Mouse (Mus musculus): ENCODE results near the gene Rasa4. TPM values are rescaled to one million over a fixed set of nuclear protein-coding genes. Genes with fewer than 3 reads are reported as not detected.
"Not testable (repeated sequence)": the region's sequence is repeated elsewhere in the genome, so short reads cannot be mapped to it uniquely, and the experiment has no call there.

The Rasa4 gene
- polyA plus RNA-seq, 1 experiment from 2014 or later, result 4.1 TPM

- no peaks in the 10 kb centered on the region for H3K27me3 ChIP-seq
- no peak overlapping the region for H3K9ac ChIP-seq
- H3K4me2 ChIP-seq, result no peak overlapping the region
- H3K9me3 ChIP-seq, result no peaks in the 10 kb centered on the region
- H3K4me1 ChIP-seq, result no peaks in the 10 kb centered on the region
- no peak overlapping the region for H3K27ac ChIP-seq
- no peaks in the 10 kb centered on the region for H3K36me3 ChIP-seq
- 60% methylated on average over 8 of the region's 8 CpGs for WGBS
- no peak for ATAC-seq (ENCODE audit: borderline replicate concordance, extremely low read depth, low FRiP score, low TSS enrichment)
- no peak overlapping the region for H3K4me3 ChIP-seq
Measured at GRCm38 (mm10) chr5:136094249-136095010, 10.7 kb downstream of the Rasa4 start.

- WGBS, result 61% methylated on average over 7 of the region's 7 CpGs
- no peak overlapping the region for H3K27ac ChIP-seq
- no peak overlapping the region for H3K4me2 ChIP-seq
- ATAC-seq (ENCODE audit: borderline replicate concordance, extremely low read depth, low FRiP score, low TSS enrichment), result no peak
- H3K36me3 ChIP-seq, result no peaks in the 10 kb centered on the region
- H3K4me3 ChIP-seq, result no peak overlapping the region
- no peaks in the 10 kb centered on the region for H3K4me1 ChIP-seq
- H3K27me3 ChIP-seq, result no peaks in the 10 kb centered on the region
- no peak overlapping the region for H3K9ac ChIP-seq
- no peaks in the 10 kb centered on the region for H3K9me3 ChIP-seq
Measured at GRCm38 (mm10) chr5:136095089-136095488, 11.4 kb downstream of the Rasa4 start.

GRCm38 (mm10) chr5:136098536-136098935, 14.8 kb downstream of the Rasa4 start:
- Histone ChIP-seq H3K4me3 (no peak overlapping the region), H3K9ac (no peak overlapping the region), H3K9me3 (no peaks in the 10 kb centered on the region), H3K4me2 (no peak overlapping the region), H3K4me1 (peaks cover 9% of the 10 kb centered on the region), H3K36me3 (no peaks in the 10 kb centered on the region), H3K27me3 (no peaks in the 10 kb centered on the region; the same call in 1 of the 2 replicates), H3K27ac (no peak overlapping the region)
- ATAC-seq (ENCODE audit: borderline replicate concordance, extremely low read depth, low FRiP score, low TSS enrichment), result no peak
- 67% methylated on average over 10 of the region's 10 CpGs for WGBS

GRCm38 (mm10) chr5:136102099-136102820, 18.5 kb downstream of the Rasa4 start:
- Histone ChIP-seq H3K4me3 (peak overlapping the region; percentile 31), H3K36me3 (no peaks in the 10 kb centered on the region), H3K4me2 (peak overlapping the region; percentile 73), H3K9ac (peak overlapping the region; percentile 31; the same call in 1 of the 2 replicates), H3K9me3 (no peaks in the 10 kb centered on the region), H3K27ac (no peak overlapping the region), H3K27me3 (no peaks in the 10 kb centered on the region; the same call in 1 of the 2 replicates), H3K4me1 (peaks cover 9% of the 10 kb centered on the region)
- ATAC-seq (ENCODE audit: borderline replicate concordance, extremely low read depth, low FRiP score, low TSS enrichment), result peak; percentile 78; the same call in 1 of the 2 replicates
- 6% methylated on average over 41 of the region's 41 CpGs for WGBS

GRCm38 (mm10) chr5:136104511-136104910, 20.8 kb downstream of the Rasa4 start:
- H3K27ac ChIP-seq, result no peak overlapping the region
- no peaks in the 10 kb centered on the region for H3K36me3 ChIP-seq
- H3K9ac ChIP-seq, result no peak overlapping the region
- no peaks in the 10 kb centered on the region for H3K9me3 ChIP-seq
- peaks cover 9% of the 10 kb centered on the region for H3K4me1 ChIP-seq
- no peak overlapping the region for H3K4me2 ChIP-seq
- H3K4me3 ChIP-seq, result no peak overlapping the region
- no peak for ATAC-seq (ENCODE audit: borderline replicate concordance, extremely low read depth, low FRiP score, low TSS enrichment)
- no peaks in the 10 kb centered on the region; the same call in 1 of the 2 replicates for H3K27me3 ChIP-seq
- 86% methylated on average over 5 of the region's 5 CpGs for WGBS

GRCm38 (mm10) chr5:136108486-136108885, 24.8 kb downstream of the Rasa4 start:
- Histone ChIP-seq H3K9ac (no peak overlapping the region), H3K4me2 (no peak overlapping the region), H3K27ac (no peak overlapping the region), H3K27me3 (no peaks in the 10 kb centered on the region), H3K4me3 (no peak overlapping the region), H3K9me3 (no peaks in the 10 kb centered on the region), H3K36me3 (no peaks in the 10 kb centered on the region), H3K4me1 (no peaks in the 10 kb centered on the region)
- no peak for ATAC-seq (ENCODE audit: borderline replicate concordance, extremely low read depth, low FRiP score, low TSS enrichment)
- WGBS, result 38% methylated on average over 2 of the region's 2 CpGs

GRCm38 (mm10) chr5:136109042-136109441, 25.3 kb downstream of the Rasa4 start:
- 63% methylated on average over 3 of the region's 3 CpGs for WGBS
- H3K27ac ChIP-seq, result no peak overlapping the region
- H3K27me3 ChIP-seq, result no peaks in the 10 kb centered on the region
- H3K9ac ChIP-seq, result no peak overlapping the region
- H3K4me1 ChIP-seq, result no peaks in the 10 kb centered on the region
- H3K36me3 ChIP-seq, result no peaks in the 10 kb centered on the region
- H3K4me3 ChIP-seq, result no peak overlapping the region
- H3K4me2 ChIP-seq, result no peak overlapping the region
- no peak for ATAC-seq (ENCODE audit: borderline replicate concordance, extremely low read depth, low FRiP score, low TSS enrichment)
- H3K9me3 ChIP-seq, result no peaks in the 10 kb centered on the region

- not testable (repeated sequence) for H3K27ac ChIP-seq; H3K4me2 ChIP-seq; H3K9ac ChIP-seq; H3K9me3 ChIP-seq; H3K27me3 ChIP-seq; ATAC-seq (ENCODE audit: borderline replicate concordance, extremely low read depth, low FRiP score, low TSS enrichment); H3K36me3 ChIP-seq; H3K4me3 ChIP-seq
- H3K4me1 ChIP-seq, result peaks cover 18% of the 10 kb centered on the region
- WGBS, result 47% methylated on average over 4 of the region's 4 CpGs
Measured at GRCm38 (mm10) chr5:136113546-136113945, 29.8 kb downstream of the Rasa4 start.

- H3K27ac ChIP-seq, result no peak within 1 kb of the TSS
- H3K4me1 ChIP-seq, result peaks cover 18% of the 10 kb centered on the region
- 3% methylated on average over 42 of the region's 42 CpGs for WGBS
- peaks cover 17% of the 10 kb centered on the region for H3K36me3 ChIP-seq
- peak within 1 kb of the TSS; percentile 89 for H3K9ac ChIP-seq
- peak within 1 kb of the TSS; percentile 67 for H3K4me2 ChIP-seq
- ATAC-seq (ENCODE audit: borderline replicate concordance, extremely low read depth, low FRiP score, low TSS enrichment), result peak; percentile 96
- peak within 1 kb of the TSS; percentile 86 for H3K4me3 ChIP-seq
- no peaks in the 10 kb centered on the region for H3K9me3 ChIP-seq
- no peaks in the 10 kb centered on the region for H3K27me3 ChIP-seq
Measured at GRCm38 (mm10) chr5:136115891-136116783, 32.4 kb downstream of the Rasa4 start, which contains the start of gene Polr2j. Gene Polr2j (plus strand): TSS chr5:136116631.

GRCm38 (mm10) chr5:136116784-136117112, 33.0 kb downstream of the Rasa4 start:
- Histone ChIP-seq H3K36me3 (peaks cover 23% of the 10 kb centered on the region), H3K4me2 (peak overlapping the region; percentile 67), H3K4me1 (peaks cover 18% of the 10 kb centered on the region), H3K4me3 (peak overlapping the region; percentile 86), H3K9ac (peak overlapping the region; percentile 89), H3K9me3 (no peaks in the 10 kb centered on the region), H3K27ac (no peak overlapping the region), H3K27me3 (no peaks in the 10 kb centered on the region)
- peak; percentile 35; the same call in 1 of the 2 replicates for ATAC-seq (ENCODE audit: borderline replicate concordance, extremely low read depth, low FRiP score, low TSS enrichment)
- under 1% methylated on average over 22 of the region's 22 CpGs for WGBS

GRCm38 (mm10) chr5:136122165-136122564, 38.4 kb downstream of the Rasa4 start:
- peaks cover 60% of the 10 kb centered on the region for H3K36me3 ChIP-seq
- H3K4me3 ChIP-seq, result no peak overlapping the region
- no peaks in the 10 kb centered on the region for H3K27me3 ChIP-seq
- WGBS, result 84% methylated on average over 10 of the region's 10 CpGs
- no peak overlapping the region for H3K27ac ChIP-seq
- no peak overlapping the region for H3K4me2 ChIP-seq
- H3K9me3 ChIP-seq, result no peaks in the 10 kb centered on the region
- H3K4me1 ChIP-seq, result peaks cover 11% of the 10 kb centered on the region
- ATAC-seq (ENCODE audit: borderline replicate concordance, extremely low read depth, low FRiP score, low TSS enrichment), result no peak
- H3K9ac ChIP-seq, result no peak overlapping the region

Measured in lung, embryonic 15.5 days (tissue).